11 mouse cellular contexts compared by ENCODE assay signal in genomic region chr2:66044405-66045089, GRCm38 (mm10).
A peak's percentile ranks its signal among the peaks of the same experiment; 100 is the strongest.
DNase-seq lines count a peak whose midpoint lies in the region; ATAC-seq lines count a peak whose summit lies in the region.
"Had no signal": no experiment of that assay in that cellular context is flagged by ENCODE, and none has a peak within 500 bp of the region (broad histone marks: within the 10 kb centered on the region; RNA-seq: fewer than 3 reads in every experiment).

No protein-coding gene starts in this region.

- no peaks in the 10 kb centered on the region for H3K27me3 ChIP-seq in forebrain, embryonic 14.5 days (replicated peaks; ENCODE audit: control insufficient read depth, insufficient read depth, low read length)
- H3K27me3 ChIP-seq in neural tube, embryonic 13.5 days: no peaks in the 10 kb centered on the region
- no peaks in the 10 kb centered on the region for H3K27me3 ChIP-seq in kidney, embryonic 16.5 days (ENCODE audit: insufficient read depth, low read length)

- ATAC-seq in forebrain, embryonic 14.5 days: no peak; the same call in 1 of the 2 replicates
- ATAC-seq in neural tube, embryonic 13.5 days (ENCODE audit: low read depth): 0 out of 2 replicates have a peak, but pooled peaks have one; percentile 12
- no peak for ATAC-seq in kidney, embryonic 16.5 days (ENCODE audit: low FRiP score, low TSS enrichment)

- no peak overlapping the region for H3K4me3 ChIP-seq in forebrain, embryonic 14.5 days (ENCODE audit: low read depth, low read length)
- no peak overlapping the region for H3K4me3 ChIP-seq in neural tube, embryonic 13.5 days
- H3K4me3 ChIP-seq in kidney, embryonic 16.5 days (ENCODE audit: low read length): no peak overlapping the region

- H3K27ac ChIP-seq in forebrain, embryonic 14.5 days (ENCODE audit: low read depth, low read length): peak overlapping the region; percentile 65
- peak overlapping the region; percentile 80 for H3K27ac ChIP-seq in neural tube, embryonic 13.5 days (replicated peaks)
- no peak overlapping the region for H3K27ac ChIP-seq in kidney, embryonic 16.5 days (ENCODE audit: low read length)
- H3K27ac ChIP-seq: kidney, postnatal 0 days had no signal

- no peak overlapping the region for H3K4me2 ChIP-seq in forebrain, embryonic 14.5 days (ENCODE audit: low read length)
- peak overlapping the region; percentile 24; the same call in 1 of the 2 replicates for H3K4me2 ChIP-seq in neural tube, embryonic 13.5 days
- no peak overlapping the region for H3K4me2 ChIP-seq in kidney, embryonic 16.5 days (replicated peaks; ENCODE audit: low read depth, low read length)

- no peaks in the 10 kb centered on the region for H3K9me3 ChIP-seq in forebrain, embryonic 14.5 days (replicated peaks; ENCODE audit: control insufficient read depth, low read length)
- no peaks in the 10 kb centered on the region for H3K9me3 ChIP-seq in neural tube, embryonic 13.5 days
- no peaks in the 10 kb centered on the region for H3K9me3 ChIP-seq in kidney, embryonic 16.5 days (ENCODE audit: low read length)

- H3K4me1 ChIP-seq in forebrain, embryonic 14.5 days (ENCODE audit: control insufficient read depth, insufficient read depth, low read length): peaks cover 21% of the 10 kb centered on the region
- H3K4me1 ChIP-seq in neural tube, embryonic 13.5 days (replicated peaks): peaks cover 29% of the 10 kb centered on the region
- no peaks in the 10 kb centered on the region for H3K4me1 ChIP-seq in kidney, embryonic 16.5 days (ENCODE audit: insufficient read depth, low read length)

- no peak overlapping the region; the same call in 1 of the 2 replicates for H3K9ac ChIP-seq in forebrain, embryonic 14.5 days (ENCODE audit: low read length)
- 0 out of 2 replicates have a peak overlapping the region, but pooled peaks have one; percentile 31 for H3K9ac ChIP-seq in neural tube, embryonic 13.5 days
- no peak overlapping the region for H3K9ac ChIP-seq in kidney, embryonic 16.5 days (replicated peaks; ENCODE audit: low read length)

- no peaks in the 10 kb centered on the region for H3K36me3 ChIP-seq in forebrain, embryonic 14.5 days (ENCODE audit: control insufficient read depth, insufficient read depth, low read length)
- no peaks in the 10 kb centered on the region for H3K36me3 ChIP-seq in neural tube, embryonic 13.5 days
- H3K36me3 ChIP-seq in kidney, embryonic 16.5 days (ENCODE audit: insufficient read depth, low read length): no peaks in the 10 kb centered on the region

- peak; percentile 2 for DNase-seq in c-Kit-negative CD71-positive TER-119-positive erythroid progenitor cells, embryonic 14.5 days (ENCODE audit: low read depth, low spot score)
- no peak for DNase-seq in forebrain, embryonic 14.5 days (ENCODE audit: low spot score)
- peak; percentile 5 for DNase-seq in induced T-regulatory cell, adult 2 months (ENCODE audit: low read depth)
- no peak for DNase-seq in T-cell, adult 2 months (ENCODE audit: low spot score)
- no peak for DNase-seq in gastrocnemius, adult 18-20 months (ENCODE audit: low spot score)
- DNase-seq: gastrocnemius, postnatal 14 days; layer of hippocampus, postnatal 36 days; lung, postnatal 10 days had no signal

- 85% methylated on average over 12 of the region's 12 CpGs for WGBS in forebrain, embryonic 14.5 days
- 78% methylated on average over 12 of the region's 12 CpGs for WGBS in neural tube, embryonic 13.5 days
- 91% methylated on average over 12 of the region's 12 CpGs for WGBS in kidney, embryonic 16.5 days

Comparison
In these comparisons a context has a peak if more than half of its experiments do, and no peak if none do; other contexts are left out.
1. DNase-seq: peak in c-Kit-negative CD71-positive TER-119-positive erythroid progenitor cells, embryonic 14.5 days (single experiment) and induced T-regulatory cell, adult 2 months (single experiment); none in forebrain, embryonic 14.5 days (single experiment), T-cell, adult 2 months (single experiment) and gastrocnemius, adult 18-20 months (single experiment).